Mouse (Mus musculus): ENCODE results near the gene Kcnmb3. TPM values are rescaled to one million over a fixed set of nuclear protein-coding genes. Genes with fewer than 3 reads are reported as not detected.

Kcnmb3 gene
- polyA plus RNA-seq, 1 experiment from 2014 or later, result not detected

DNA sequence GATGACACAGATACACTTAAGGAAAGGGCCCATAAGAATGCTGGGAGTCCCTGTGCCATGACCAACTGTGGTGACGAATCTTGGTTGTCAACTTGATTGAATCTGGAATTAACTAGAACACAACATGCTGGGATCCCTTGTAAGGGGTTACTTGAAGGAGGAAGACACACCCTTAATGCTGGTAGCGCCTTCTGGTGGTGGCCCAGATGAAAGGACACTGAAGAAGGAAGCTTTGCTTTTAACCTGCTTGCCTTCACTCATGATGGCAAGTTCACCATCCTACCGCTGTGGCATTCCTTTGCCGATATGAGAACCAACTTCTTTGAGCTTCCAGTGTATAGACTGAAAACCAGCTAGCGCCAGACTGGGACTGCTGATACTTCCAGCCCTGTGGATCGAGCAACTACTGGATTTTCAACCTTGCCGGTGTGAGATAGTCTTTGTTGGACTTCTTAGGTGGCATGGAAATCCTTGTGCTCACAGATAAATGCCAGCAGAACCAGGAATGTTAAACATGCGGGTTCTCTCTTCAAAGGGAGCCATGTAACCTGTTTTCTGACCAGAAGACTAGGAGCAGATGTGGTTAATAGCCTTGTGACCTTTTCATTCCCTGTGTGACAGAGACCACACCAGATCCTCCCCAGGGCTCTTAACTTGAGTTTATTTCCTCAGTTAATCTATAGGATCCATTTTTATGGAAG lies 2.5 kb upstream of the Kcnmb3 start:
- no peaks in the 10 kb centered on the region for H3K36me3 ChIP-seq
- no peak for ATAC-seq (ENCODE audit: insufficient number of reproducible peaks, low FRiP score)
- no peak overlapping the region for H3K4me2 ChIP-seq
- no peak overlapping the region for H3K9ac ChIP-seq
- H3K4me1 ChIP-seq (replicated peaks), result peaks cover 7% of the 10 kb centered on the region; the same call in 1 of the 2 replicates
- no peaks in the 10 kb centered on the region for H3K27me3 ChIP-seq (replicated peaks)
- H3K27ac ChIP-seq (ENCODE audit: poor library complexity, severe bottlenecking), result no peak overlapping the region
- H3K9me3 ChIP-seq (replicated peaks), result no peaks in the 10 kb centered on the region
- WGBS, result 75% methylated on average over 8 of the region's 8 CpGs
- no peak overlapping the region for H3K4me3 ChIP-seq

DNA sequence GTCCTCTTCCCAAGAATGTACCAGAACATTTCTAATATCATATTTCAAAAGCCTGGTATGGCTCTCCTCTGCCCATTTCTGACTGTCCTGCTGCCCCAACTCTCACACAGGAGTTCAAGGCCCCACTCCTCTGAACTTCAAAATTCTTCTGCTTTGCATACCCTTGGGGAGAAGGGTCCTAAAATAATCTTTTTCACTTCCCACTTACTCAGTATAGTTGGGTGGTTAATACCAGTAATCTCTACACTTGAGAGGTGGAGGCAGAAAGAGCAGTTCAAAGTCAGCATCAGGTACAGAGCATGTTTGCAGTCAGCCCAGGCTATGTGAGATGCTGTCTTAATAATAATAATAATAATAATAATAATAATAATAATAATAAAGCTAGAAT lies 1.1 kb downstream of the Kcnmb3 start:
- H3K9ac ChIP-seq, result no peak overlapping the region
- ATAC-seq (ENCODE audit: insufficient number of reproducible peaks, low FRiP score), result no peak
- H3K27me3 ChIP-seq (replicated peaks), result no peaks in the 10 kb centered on the region
- H3K4me2 ChIP-seq, result no peak overlapping the region
- no peaks in the 10 kb centered on the region for H3K36me3 ChIP-seq
- H3K27ac ChIP-seq (ENCODE audit: poor library complexity, severe bottlenecking), result no peak overlapping the region
- H3K4me3 ChIP-seq, result no peak overlapping the region
- H3K4me1 ChIP-seq (replicated peaks), result 0 out of 2 replicates have a peak, but pooled peaks cover 1% of the 10 kb centered on the region
- no peaks in the 10 kb centered on the region for H3K9me3 ChIP-seq (replicated peaks)

DNA sequence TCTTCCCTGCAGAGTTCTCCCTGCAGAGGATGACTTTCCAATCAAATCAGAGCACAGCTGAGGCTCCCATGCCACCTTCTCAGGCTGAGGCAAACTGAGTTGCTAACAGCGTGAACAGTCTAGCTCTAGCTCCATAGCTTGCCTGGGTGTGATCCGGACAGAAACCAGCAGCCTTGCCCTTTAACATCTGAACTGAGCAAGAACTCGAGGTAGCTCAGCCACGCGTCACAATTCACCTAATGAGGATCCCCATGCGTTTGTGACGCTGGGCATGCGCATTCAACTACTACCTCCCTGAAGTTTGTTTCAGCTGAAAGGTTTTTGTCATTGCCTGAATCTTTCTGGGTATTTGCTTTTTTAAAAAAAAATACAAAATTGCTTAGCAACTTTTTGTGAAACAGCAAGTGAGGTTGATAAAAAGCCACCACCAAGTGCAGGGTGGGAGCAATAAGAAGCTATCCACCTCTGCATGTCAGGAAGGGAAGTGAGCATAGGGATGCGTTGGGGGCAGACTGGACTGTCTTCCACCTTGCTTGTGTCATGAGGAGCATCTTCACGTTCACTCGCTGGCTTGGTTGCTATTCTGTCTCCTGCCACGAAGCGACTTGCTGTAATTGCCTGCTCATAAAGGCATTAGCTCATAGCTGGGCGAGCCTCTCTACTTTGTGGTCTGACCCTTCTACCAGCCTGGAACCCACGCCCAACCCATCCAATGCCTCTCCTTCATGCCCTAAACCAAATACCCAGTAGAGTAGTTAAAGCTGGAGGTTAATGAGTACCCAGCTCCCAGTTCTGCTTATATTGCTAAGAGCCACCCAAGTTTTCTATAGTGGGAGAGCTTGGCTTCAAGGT lies 1.7 kb downstream of the Kcnmb3 start:
- Histone ChIP-seq H3K4me1 (replicated peaks) (no peaks in the 10 kb centered on the region), H3K27me3 (replicated peaks) (no peaks in the 10 kb centered on the region), H3K9ac (no peak overlapping the region), H3K27ac (ENCODE audit: poor library complexity, severe bottlenecking) (no peak overlapping the region), H3K36me3 (no peaks in the 10 kb centered on the region), H3K9me3 (replicated peaks) (no peaks in the 10 kb centered on the region), H3K4me3 (no peak overlapping the region), H3K4me2 (no peak overlapping the region)
- WGBS, result 76% methylated on average over 15 of the region's 15 CpGs
- ATAC-seq (ENCODE audit: insufficient number of reproducible peaks, low FRiP score), result no peak

DNA sequence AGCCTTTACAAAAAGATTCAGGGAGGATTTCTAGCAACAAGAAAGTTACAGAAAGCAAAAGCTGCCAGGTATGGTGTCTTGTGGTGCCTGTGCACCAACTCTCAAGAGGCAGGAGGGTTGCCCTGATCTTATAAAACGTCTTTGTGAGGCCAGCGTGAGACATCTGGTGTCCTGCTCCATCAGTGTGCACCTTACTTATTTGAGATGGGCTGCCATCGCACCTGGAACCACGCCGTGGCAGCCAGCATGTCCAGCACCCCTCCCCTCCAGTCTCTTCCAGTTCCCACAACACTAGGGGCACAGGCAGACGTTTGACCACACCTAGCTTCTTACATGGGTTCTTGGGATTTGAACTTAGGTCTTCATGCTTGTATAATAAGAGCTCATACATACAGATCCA lies 3.9 kb downstream of the Kcnmb3 start:
- H3K9me3 ChIP-seq (replicated peaks), result no peaks in the 10 kb centered on the region
- no peak overlapping the region for H3K27ac ChIP-seq (ENCODE audit: poor library complexity, severe bottlenecking)
- ATAC-seq (ENCODE audit: insufficient number of reproducible peaks, low FRiP score), result no peak

DNA sequence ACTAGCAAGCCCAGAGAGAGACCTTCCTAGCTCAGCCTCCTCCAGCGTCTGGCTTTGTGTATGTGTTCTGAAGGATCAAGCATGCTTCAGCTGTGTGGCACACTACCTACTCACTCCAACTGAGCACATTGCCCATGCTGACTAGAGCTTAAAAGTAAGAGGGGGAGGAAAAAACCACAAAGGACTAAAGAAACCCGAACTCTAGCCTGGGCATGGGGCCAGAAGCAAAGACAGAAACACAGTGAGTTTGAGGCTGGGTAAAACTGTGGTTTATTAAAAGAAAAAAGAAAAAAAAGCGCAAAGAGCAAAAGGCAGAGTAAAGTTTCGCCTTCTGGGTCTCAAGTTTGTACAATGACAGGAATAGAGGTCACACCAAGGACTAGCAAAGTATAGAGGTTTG lies 5.5 kb downstream of the Kcnmb3 start:
- 81% methylated on average over 4 of the region's 4 CpGs for WGBS

More for the DNA sequence above, 3.9 kb downstream of the Kcnmb3 start:
- Histone ChIP-seq H3K4me1 (replicated peaks) (no peaks in the 10 kb centered on the region), H3K4me3 (no peak overlapping the region), H3K36me3 (no peaks in the 10 kb centered on the region), H3K4me2 (no peak overlapping the region), H3K9ac (no peak overlapping the region), H3K27me3 (replicated peaks) (no peaks in the 10 kb centered on the region)
- WGBS, result 77% methylated on average over 6 of the region's 6 CpGs

DNA sequence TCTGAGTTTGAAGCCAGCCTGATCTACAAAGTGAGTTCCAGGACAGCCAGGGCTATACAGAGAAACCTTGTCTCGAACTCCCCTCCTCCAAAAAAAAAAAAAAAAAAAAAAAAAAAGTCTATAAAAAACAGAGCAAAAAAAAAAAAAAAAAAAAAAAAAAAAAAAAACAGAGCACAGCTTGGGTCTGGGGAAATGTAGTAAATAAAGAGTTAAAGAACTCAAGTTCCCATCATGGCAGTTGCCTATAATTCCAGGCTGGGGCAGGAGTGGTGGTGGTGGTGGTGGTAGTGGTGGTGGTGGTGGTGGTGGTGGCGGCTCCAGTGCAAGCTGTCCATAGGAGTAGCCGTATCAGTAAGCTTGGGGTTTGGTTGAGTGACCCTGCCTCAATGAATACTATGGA lies 9.0 kb downstream of the Kcnmb3 start:
- Histone ChIP-seq H3K27ac (ENCODE audit: poor library complexity, severe bottlenecking) (no peak overlapping the region), H3K27me3 (replicated peaks) (no peaks in the 10 kb centered on the region), H3K4me2 (no peak overlapping the region), H3K9me3 (replicated peaks) (no peaks in the 10 kb centered on the region), H3K36me3 (no peaks in the 10 kb centered on the region), H3K4me1 (replicated peaks) (no peaks in the 10 kb centered on the region), H3K4me3 (no peak overlapping the region), H3K9ac (no peak overlapping the region)
- 67% methylated on average over 3 of the region's 3 CpGs for WGBS
- ATAC-seq (ENCODE audit: insufficient number of reproducible peaks, low FRiP score), result no peak

More for the DNA sequence above, 5.5 kb downstream of the Kcnmb3 start:
- H3K27me3 ChIP-seq (replicated peaks), result no peaks in the 10 kb centered on the region
- no peak overlapping the region for H3K4me3 ChIP-seq
- H3K4me1 ChIP-seq (replicated peaks), result no peaks in the 10 kb centered on the region
- H3K9ac ChIP-seq, result no peak overlapping the region
- H3K27ac ChIP-seq (ENCODE audit: poor library complexity, severe bottlenecking), result no peak overlapping the region
- no peak overlapping the region for H3K4me2 ChIP-seq
- no peak for ATAC-seq (ENCODE audit: insufficient number of reproducible peaks, low FRiP score)
- H3K9me3 ChIP-seq (replicated peaks), result no peaks in the 10 kb centered on the region
- no peaks in the 10 kb centered on the region for H3K36me3 ChIP-seq

DNA sequence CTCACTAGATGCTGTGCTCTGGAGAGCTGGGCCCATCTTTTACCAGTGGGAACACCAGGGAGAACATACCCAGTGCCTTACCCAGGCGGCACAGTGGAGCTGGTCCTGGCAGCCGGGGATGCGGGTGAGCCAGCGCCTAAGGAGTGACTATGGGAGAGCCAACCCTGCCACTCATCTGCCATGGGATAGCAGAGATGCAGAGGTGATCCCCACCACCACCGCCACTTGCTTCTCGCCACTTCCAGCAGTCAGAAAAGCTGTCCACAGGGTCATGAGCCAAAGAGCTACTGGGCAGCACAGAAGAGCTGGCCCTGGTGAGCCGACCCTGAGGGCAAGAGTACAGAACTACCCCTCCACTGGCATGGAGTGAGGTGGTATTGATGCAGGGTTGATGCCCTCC lies 12.1 kb downstream of the Kcnmb3 start:
- H3K9me3 ChIP-seq (replicated peaks), result no peaks in the 10 kb centered on the region
- H3K27ac ChIP-seq (ENCODE audit: poor library complexity, severe bottlenecking), result no peak overlapping the region
- no peaks in the 10 kb centered on the region for H3K4me1 ChIP-seq (replicated peaks)
- no peaks in the 10 kb centered on the region for H3K36me3 ChIP-seq
- ATAC-seq (ENCODE audit: insufficient number of reproducible peaks, low FRiP score), result no peak
- no peak overlapping the region for H3K4me3 ChIP-seq
- no peak overlapping the region for H3K4me2 ChIP-seq
- WGBS, result 85% methylated on average over 7 of the region's 7 CpGs
- H3K9ac ChIP-seq, result no peak overlapping the region
- no peaks in the 10 kb centered on the region for H3K27me3 ChIP-seq (replicated peaks)

DNA sequence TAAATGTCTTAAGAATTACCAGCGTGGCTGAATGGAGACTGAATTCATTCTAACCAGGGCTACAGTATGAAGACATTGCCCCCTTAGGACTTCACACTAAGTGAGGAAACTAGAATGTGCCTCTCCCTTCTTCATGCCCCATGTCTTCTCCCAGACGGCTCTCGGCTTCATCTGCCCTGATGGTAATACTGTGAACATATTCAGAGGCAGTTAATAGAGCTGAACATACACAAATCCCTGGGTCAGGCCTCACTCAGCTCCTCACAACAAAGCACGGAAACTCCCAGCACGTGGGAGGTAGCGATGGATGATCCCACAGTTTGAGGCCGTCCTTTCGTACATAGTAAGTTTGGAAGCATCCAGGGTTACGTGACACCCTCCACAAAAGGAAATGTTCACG lies 18.8 kb downstream of the Kcnmb3 start:
- Histone ChIP-seq H3K4me1 (replicated peaks) (peaks cover 13% of the 10 kb centered on the region), H3K27ac (ENCODE audit: poor library complexity, severe bottlenecking) (no peak overlapping the region), H3K9ac (no peak overlapping the region), H3K9me3 (replicated peaks) (no peaks in the 10 kb centered on the region), H3K4me2 (no peak overlapping the region), H3K4me3 (no peak overlapping the region), H3K36me3 (no peaks in the 10 kb centered on the region), H3K27me3 (replicated peaks) (no peaks in the 10 kb centered on the region)
- ATAC-seq (ENCODE audit: insufficient number of reproducible peaks, low FRiP score), result no peak
- 86% methylated on average over 10 of the region's 10 CpGs for WGBS

DNA sequence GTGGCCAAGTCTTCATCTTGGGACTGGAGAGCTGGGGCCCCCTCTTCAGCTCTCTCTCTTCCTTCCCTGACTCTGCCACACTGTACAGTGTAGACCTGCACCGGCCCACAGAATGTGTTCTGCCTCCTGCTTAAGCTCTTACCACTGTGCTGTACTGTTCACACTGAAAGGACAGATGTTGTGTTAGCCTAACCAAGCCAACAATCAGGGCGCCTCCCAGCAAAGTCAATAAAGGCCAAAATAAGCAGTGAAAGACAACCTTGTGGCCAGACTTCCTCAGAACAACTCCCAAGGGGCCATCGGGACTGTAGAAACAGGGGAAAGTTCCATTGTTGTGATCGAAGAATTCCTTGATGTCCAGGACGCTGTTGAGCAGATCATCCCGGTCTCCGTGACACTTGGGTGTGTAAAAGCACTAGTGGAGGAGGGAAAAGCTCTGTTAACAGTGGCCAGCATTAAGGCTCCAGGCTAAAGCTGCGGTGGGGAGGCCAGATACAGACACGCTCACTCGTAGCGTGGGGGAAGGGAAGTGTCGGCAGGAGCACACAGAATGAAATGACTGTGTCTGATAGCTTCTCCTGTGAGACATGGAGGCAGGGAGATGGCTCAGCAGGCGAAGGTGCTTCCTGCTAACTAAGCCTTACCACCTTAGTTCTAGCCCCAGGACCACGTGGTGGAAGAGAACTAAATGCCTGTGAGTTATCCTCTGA lies 19.7 kb downstream of the Kcnmb3 start:
- Histone ChIP-seq H3K9ac (no peak overlapping the region), H3K4me1 (replicated peaks) (peaks cover 13% of the 10 kb centered on the region), H3K27me3 (replicated peaks) (no peaks in the 10 kb centered on the region), H3K4me3 (no peak overlapping the region), H3K9me3 (replicated peaks) (no peaks in the 10 kb centered on the region), H3K36me3 (no peaks in the 10 kb centered on the region), H3K27ac (ENCODE audit: poor library complexity, severe bottlenecking) (no peak overlapping the region), H3K4me2 (peak overlapping the region; percentile 35; the same call in 1 of the 2 replicates)
- WGBS, result 45% methylated on average over 14 of the region's 14 CpGs
- ATAC-seq (ENCODE audit: insufficient number of reproducible peaks, low FRiP score), result peak; percentile 57

DNA sequence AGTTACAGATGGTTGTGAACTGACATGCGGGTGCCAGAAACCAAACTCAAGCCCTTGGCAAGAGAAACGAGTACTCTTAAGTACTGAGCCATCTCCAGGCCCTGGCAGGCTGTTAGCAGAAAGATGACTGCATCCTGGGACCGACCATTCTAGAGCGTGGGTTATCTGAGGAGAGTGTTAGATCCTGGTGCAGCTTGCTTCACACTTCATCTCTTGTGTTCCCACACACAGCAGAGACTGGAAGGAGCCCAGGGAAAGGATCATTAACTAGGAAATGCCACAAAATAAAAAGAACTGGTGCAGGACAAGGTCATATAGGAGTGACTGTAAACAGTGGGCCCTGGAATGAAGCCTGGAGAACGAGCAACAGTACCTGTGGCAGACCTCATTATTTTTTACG lies 20.9 kb downstream of the Kcnmb3 start:
- no peak overlapping the region for H3K27ac ChIP-seq (ENCODE audit: poor library complexity, severe bottlenecking)
- ATAC-seq (ENCODE audit: insufficient number of reproducible peaks, low FRiP score), result no peak
- H3K36me3 ChIP-seq, result 0 out of 2 replicates have a peak, but pooled peaks cover 2% of the 10 kb centered on the region
- no peak overlapping the region for H3K4me2 ChIP-seq
- H3K4me1 ChIP-seq (replicated peaks), result peaks cover 13% of the 10 kb centered on the region
- WGBS, result 52% methylated on average over 6 of the region's 6 CpGs
- H3K4me3 ChIP-seq, result no peak overlapping the region
- no peak overlapping the region for H3K9ac ChIP-seq
- no peaks in the 10 kb centered on the region for H3K9me3 ChIP-seq (replicated peaks)
- H3K27me3 ChIP-seq (replicated peaks), result no peaks in the 10 kb centered on the region

DNA sequence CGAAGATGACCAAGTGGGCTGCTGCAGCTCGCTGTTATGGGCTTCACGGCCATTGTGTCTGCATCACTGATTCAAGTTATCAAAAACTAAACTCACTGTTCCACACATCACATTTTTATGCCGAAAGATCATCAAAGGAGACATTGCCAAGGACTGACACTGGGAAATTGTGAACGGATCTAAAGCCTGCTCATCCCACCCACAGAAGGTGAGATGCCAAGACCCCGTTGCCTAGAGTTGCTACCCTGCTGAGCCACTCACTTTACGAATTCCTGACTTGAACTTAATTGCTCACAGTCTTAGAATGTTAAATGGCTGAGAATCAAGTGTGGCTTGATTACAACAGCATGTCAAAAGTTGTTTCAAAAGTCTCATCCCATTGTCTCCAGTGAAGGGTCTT lies 21.6 kb downstream of the Kcnmb3 start:
- H3K4me1 ChIP-seq (replicated peaks), result peaks cover 13% of the 10 kb centered on the region
- H3K27me3 ChIP-seq (replicated peaks), result no peaks in the 10 kb centered on the region
- H3K4me2 ChIP-seq, result no peak overlapping the region
- H3K27ac ChIP-seq (ENCODE audit: poor library complexity, severe bottlenecking), result no peak overlapping the region
- no peak overlapping the region for H3K9ac ChIP-seq
- WGBS, result 78% methylated on average over 7 of the region's 7 CpGs
- H3K4me3 ChIP-seq, result no peak overlapping the region
- 0 out of 2 replicates have a peak, but pooled peaks cover 2% of the 10 kb centered on the region for H3K36me3 ChIP-seq
- no peak for ATAC-seq (ENCODE audit: insufficient number of reproducible peaks, low FRiP score)
- no peaks in the 10 kb centered on the region for H3K9me3 ChIP-seq (replicated peaks)
